Mouse (Mus musculus): Measurements from ENCODE around the gene Zcchc24.
A peak's percentile ranks its signal among the peaks of the same experiment; 100 is the strongest.
"Not testable (repeated sequence)": the region's sequence is repeated elsewhere in the genome, so short reads cannot be mapped to it uniquely, and the experiment has no call there.

Gene Zcchc24

GRCm38 (mm10) chr14:25768915-25769625 lies at the start of gene Zcchc24:
TSS of gene Zcchc24 (minus strand) at chr14:25769039.
- DNase-seq (ENCODE audit: inconsistent age in 2 of 2, low spot score in 1 of 2), result peak; percentile 92 to 95

- DNase-seq (ENCODE audit: inconsistent age in 2 of 2, low spot score in 1 of 2), result peak; percentile 72 to 89
These were observed 47.6 kb upstream of the Zcchc24 start for GRCm38 (mm10) chr14:25816416-25816815.

GRCm38 (mm10) chr14:25814140-25814539 lies 45.3 kb upstream of the Zcchc24 start:
- DNase-seq (ENCODE audit: inconsistent age in 2 of 2, low spot score in 1 of 2), result no peak

- not testable (repeated sequence) for DNase-seq (ENCODE audit: inconsistent age in 2 of 2, low spot score in 1 of 2)
These were observed 42.2 kb upstream of the Zcchc24 start for GRCm38 (mm10) chr14:25811026-25811425.

GRCm38 (mm10) chr14:25806561-25806960 lies 37.7 kb upstream of the Zcchc24 start:
- DNase-seq (ENCODE audit: inconsistent age in 2 of 2, low spot score in 1 of 2), result no peak

GRCm38 (mm10) chr14:25805871-25806270 lies 37.0 kb upstream of the Zcchc24 start:
- peak; percentile 20 to 74 for DNase-seq (ENCODE audit: inconsistent age in 2 of 2, low spot score in 1 of 2)

GRCm38 (mm10) chr14:25803246-25803809 lies 34.5 kb upstream of the Zcchc24 start:
- no peak for DNase-seq (ENCODE audit: inconsistent age in 2 of 2, low spot score in 1 of 2)

GRCm38 (mm10) chr14:25802511-25802910 lies 33.7 kb upstream of the Zcchc24 start:
- no peak for DNase-seq (ENCODE audit: inconsistent age in 2 of 2, low spot score in 1 of 2)

GRCm38 (mm10) chr14:25800166-25800960 lies 31.5 kb upstream of the Zcchc24 start:
- DNase-seq (ENCODE audit: inconsistent age in 2 of 2, low spot score in 1 of 2), result peak; percentile 71 to 94

GRCm38 (mm10) chr14:25796619-25797018 lies 27.8 kb upstream of the Zcchc24 start:
- DNase-seq (ENCODE audit: inconsistent age in 2 of 2, low spot score in 1 of 2), result no peak

- DNase-seq (ENCODE audit: inconsistent age in 2 of 2, low spot score in 1 of 2), result peak; percentile 33 to 61
These were observed 26.8 kb upstream of the Zcchc24 start for GRCm38 (mm10) chr14:25795561-25796174.

- no peak for DNase-seq (ENCODE audit: inconsistent age in 2 of 2, low spot score in 1 of 2)
These were observed 26.2 kb upstream of the Zcchc24 start for GRCm38 (mm10) chr14:25795067-25795466.

GRCm38 (mm10) chr14:25794331-25794730 lies 25.5 kb upstream of the Zcchc24 start:
- DNase-seq (ENCODE audit: inconsistent age in 2 of 2, low spot score in 1 of 2), result no peak

- DNase-seq (ENCODE audit: inconsistent age in 2 of 2, low spot score in 1 of 2), result peak in 1 of 2 experiments; percentile 41
These were observed 22.0 kb upstream of the Zcchc24 start for GRCm38 (mm10) chr14:25790768-25791302.

- DNase-seq (ENCODE audit: inconsistent age in 2 of 2, low spot score in 1 of 2), result no peak
These were observed 21.1 kb upstream of the Zcchc24 start for GRCm38 (mm10) chr14:25789946-25790345.

GRCm38 (mm10) chr14:25789207-25789606 lies 20.4 kb upstream of the Zcchc24 start:
- no peak for DNase-seq (ENCODE audit: inconsistent age in 2 of 2, low spot score in 1 of 2)

GRCm38 (mm10) chr14:25788201-25788600 lies 19.4 kb upstream of the Zcchc24 start:
- DNase-seq (ENCODE audit: inconsistent age in 2 of 2, low spot score in 1 of 2), result no peak

- no peak for DNase-seq (ENCODE audit: inconsistent age in 2 of 2, low spot score in 1 of 2)
These were observed 18.6 kb upstream of the Zcchc24 start for GRCm38 (mm10) chr14:25787387-25787910.

GRCm38 (mm10) chr14:25786959-25787358 lies 18.1 kb upstream of the Zcchc24 start:
- peak in 1 of 2 experiments; percentile 42 for DNase-seq (ENCODE audit: inconsistent age in 2 of 2, low spot score in 1 of 2)

GRCm38 (mm10) chr14:25785210-25785609 lies 16.4 kb upstream of the Zcchc24 start:
- DNase-seq (ENCODE audit: inconsistent age in 2 of 2, low spot score in 1 of 2), result no peak

GRCm38 (mm10) chr14:25783220-25783619 lies 14.4 kb upstream of the Zcchc24 start:
- DNase-seq (ENCODE audit: inconsistent age in 2 of 2, low spot score in 1 of 2), result no peak
